Mouse (Mus musculus) forebrain, embryonic 15.5 days (tissue): ENCODE results near the gene Rpgrip1. TPM values are rescaled to one million over a fixed set of nuclear protein-coding genes. Genes with fewer than 3 reads are reported as not detected.

ENCODE experiments used
- ATAC-seq: fragments of 200-750 bp; cut with Nextera tagmentation; replicated peaks from 2 replicates; pipeline ENCODE4 v1.8.0; 2017; ENCODE audit warnings: mild to moderate bottlenecking, moderate TSS enrichment, moderate library complexity
- H3K27ac ChIP-seq: fragments of 300-500 bp; sonication (generic); replicated peaks from 2 replicates; pipeline ENCODE4 v1.5.1; 2015; ENCODE audit warnings: mild to moderate bottlenecking, inconsistent platforms
- H3K27me3 ChIP-seq: fragments of 300-500 bp; sonication (generic); 2 replicates; pipeline ENCODE4 v1.6.1; 2015; ENCODE audit warnings: inconsistent platforms
- H3K36me3 ChIP-seq: fragments of 300-500 bp; sonication (generic); 2 replicates; pipeline ENCODE4 v1.6.1; 2015; ENCODE audit warnings: mild to moderate bottlenecking, inconsistent platforms
- H3K4me1 ChIP-seq: fragments of 300-500 bp; sonication (generic); 2 replicates; pipeline ENCODE4 v1.6.1; 2015; ENCODE audit warnings: inconsistent platforms
- H3K4me2 ChIP-seq: fragments of 300-500 bp; sonication (generic); replicated peaks from 2 replicates; pipeline ENCODE4 v1.6.1; 2015; ENCODE audit warnings: mild to moderate bottlenecking, inconsistent platforms
- H3K4me3 ChIP-seq: fragments of 300-500 bp; sonication (generic); 2 replicates; pipeline ENCODE4 v1.5.1; 2015; ENCODE audit warnings: mild to moderate bottlenecking, inconsistent platforms
- H3K9ac ChIP-seq: fragments of 300-500 bp; sonication (generic); replicated peaks from 2 replicates; pipeline ENCODE4 v1.6.1; 2015; ENCODE audit warnings: mild to moderate bottlenecking, inconsistent platforms
- H3K9me3 ChIP-seq: fragments of 300-500 bp; sonication (generic); 2 replicates; pipeline ENCODE4 v1.6.1; 2016; ENCODE audit warnings: inconsistent platforms
- WGBS: fragments of 180-500 bp; shearing (Covaris S2); methylation state at CpG from one replicate; pipeline ENCODE4 v1.1.7; 2015; ENCODE audit warnings: mixed read lengths; 5-methylcytosine and 5-hydroxymethylcytosine counted together
- polyA plus RNA-seq: library from polyadenylated mRNA; unstranded; fragments of >200 nt; fragmentation: Nextera tagmentation; extraction: Ambion mirVana; gene quantifications from 2 replicates; pipeline ENCODE4 v1.2.1, GENCODE M21; 2015

Rpgrip1 gene
- polyA plus RNA-seq, 1 experiment from 2014 or later = 61.9 TPM

- Histone ChIP-seq H3K27me3 (no peaks in the 10 kb centered on the region), H3K4me3 (no peak overlapping the region), H3K9ac (no peak overlapping the region), H3K4me2 (no peak overlapping the region), H3K27ac (no peak overlapping the region), H3K4me1 (no peaks in the 10 kb centered on the region), H3K36me3 (no peaks in the 10 kb centered on the region), H3K9me3 (no peaks in the 10 kb centered on the region)
- no peak for ATAC-seq
- 95% methylated on average over 3 of the region's 3 CpGs for WGBS
Observed at GRCm38 (mm10) chr14:52124636-52125035, 14.1 kb downstream of the Rpgrip1 start.

- H3K4me1 ChIP-seq = no peaks in the 10 kb centered on the region
- no peak overlapping the region for H3K9ac ChIP-seq
- H3K4me3 ChIP-seq = no peak overlapping the region
- ATAC-seq = no peak
- H3K9me3 ChIP-seq = no peaks in the 10 kb centered on the region
- H3K27me3 ChIP-seq = no peaks in the 10 kb centered on the region
- no peak overlapping the region for H3K4me2 ChIP-seq
- H3K36me3 ChIP-seq = no peaks in the 10 kb centered on the region
- WGBS = 76% methylated on average over 5 of the region's 5 CpGs
- H3K27ac ChIP-seq = no peak overlapping the region
Observed at GRCm38 (mm10) chr14:52133584-52133983, 23.1 kb downstream of the Rpgrip1 start.

DNA sequence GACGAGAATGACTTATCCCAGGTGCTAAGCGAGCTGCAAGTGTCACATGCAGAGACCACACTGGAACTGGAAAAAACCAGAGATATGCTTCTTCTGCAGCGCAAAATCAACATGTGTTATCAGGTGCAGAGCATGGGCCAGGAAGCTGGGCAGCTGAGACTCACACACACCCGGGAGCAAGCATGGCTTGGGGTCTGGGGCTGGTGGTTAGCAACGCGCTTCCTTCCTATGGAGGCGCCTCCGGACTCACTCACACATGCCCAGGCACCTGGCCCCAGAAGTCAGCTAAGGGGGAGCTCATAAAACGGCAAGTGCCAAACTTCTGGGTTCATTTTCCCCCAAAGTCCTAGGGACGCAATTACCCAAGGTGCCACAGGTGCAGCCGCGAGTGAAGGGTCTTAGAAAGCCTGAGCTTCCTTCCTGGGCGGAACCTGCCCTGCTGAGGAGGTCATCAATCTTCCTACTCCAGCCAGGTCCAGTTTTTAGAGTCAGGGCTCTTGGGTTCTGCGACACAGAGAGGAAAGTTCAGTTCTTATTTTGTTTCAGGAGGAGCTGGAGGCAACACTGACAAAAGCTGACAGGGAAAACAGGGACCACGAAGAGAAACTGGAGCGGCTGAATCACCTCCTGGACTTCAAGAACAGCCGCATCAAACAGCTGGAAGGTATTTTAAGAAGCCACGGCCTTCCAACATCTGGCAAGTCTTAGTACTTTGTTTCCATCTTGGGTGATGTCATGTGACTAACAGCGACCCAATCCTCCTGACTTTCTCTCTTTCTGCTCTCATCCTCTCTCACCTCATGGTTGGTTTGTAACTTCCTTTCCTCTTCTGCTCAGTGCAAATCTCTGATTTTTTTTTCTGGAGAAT lies 30.3 kb downstream of the Rpgrip1 start:
- Histone ChIP-seq H3K27me3 (no peaks in the 10 kb centered on the region), H3K9ac (no peak overlapping the region), H3K27ac (no peak overlapping the region), H3K4me3 (no peak overlapping the region), H3K4me2 (no peak overlapping the region), H3K4me1 (no peaks in the 10 kb centered on the region), H3K36me3 (no peaks in the 10 kb centered on the region), H3K9me3 (no peaks in the 10 kb centered on the region)
- ATAC-seq = no peak
- 76% methylated on average over 19 of the region's 19 CpGs for WGBS

DNA sequence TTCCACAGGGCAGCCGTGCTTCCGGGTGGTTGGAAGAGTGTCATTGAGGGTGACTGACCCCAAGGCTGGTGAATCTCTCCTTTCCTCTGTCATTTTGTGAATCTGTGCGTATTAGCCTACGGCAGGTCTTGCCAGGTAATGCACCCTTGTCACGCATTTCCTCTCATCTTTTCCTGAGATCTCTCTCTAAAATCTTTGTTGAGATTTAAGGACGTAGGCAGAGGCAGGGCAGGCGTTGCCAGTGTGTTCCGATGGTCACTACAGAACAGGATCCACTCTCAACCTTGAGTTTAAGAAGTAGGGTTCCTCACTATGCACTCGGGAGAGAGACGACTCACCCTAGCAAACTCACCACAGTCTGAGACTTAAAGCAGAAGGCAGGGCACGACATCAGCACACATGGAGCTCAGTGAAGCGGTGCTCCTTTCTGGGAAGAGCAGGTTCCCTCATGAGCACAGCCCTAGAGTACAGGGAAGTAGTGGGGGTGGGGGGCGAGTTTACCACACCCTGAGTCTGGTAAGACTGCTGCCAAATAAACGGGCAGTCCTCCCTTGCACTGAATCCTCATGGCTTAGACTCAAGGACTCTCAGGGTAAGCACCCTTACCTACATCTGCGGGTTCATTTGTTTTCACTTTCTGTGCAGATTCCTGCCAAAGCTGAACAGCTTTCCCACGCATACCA lies 31.1 kb downstream of the Rpgrip1 start:
- WGBS = 78% methylated on average over 16 of the region's 16 CpGs
- ATAC-seq = no peak
- H3K27ac ChIP-seq = no peak overlapping the region

GRCm38 (mm10) chr14:52144165-52144564 lies 33.7 kb downstream of the Rpgrip1 start:
- Histone ChIP-seq H3K9ac (no peak overlapping the region), H3K4me2 (no peak overlapping the region), H3K4me3 (no peak overlapping the region), H3K36me3 (no peaks in the 10 kb centered on the region), H3K4me1 (no peaks in the 10 kb centered on the region), H3K27ac (no peak overlapping the region), H3K27me3 (no peaks in the 10 kb centered on the region), H3K9me3 (no peaks in the 10 kb centered on the region)
- 89% methylated on average over 4 of the region's 4 CpGs for WGBS
- ATAC-seq = no peak

More for the DNA sequence above, 31.1 kb downstream of the Rpgrip1 start:
- H3K9me3 ChIP-seq = no peaks in the 10 kb centered on the region
- H3K4me2 ChIP-seq = no peak overlapping the region
- no peaks in the 10 kb centered on the region for H3K36me3 ChIP-seq
- H3K4me1 ChIP-seq = no peaks in the 10 kb centered on the region
- no peak overlapping the region for H3K4me3 ChIP-seq
- no peaks in the 10 kb centered on the region for H3K27me3 ChIP-seq
- no peak overlapping the region for H3K9ac ChIP-seq

DNA sequence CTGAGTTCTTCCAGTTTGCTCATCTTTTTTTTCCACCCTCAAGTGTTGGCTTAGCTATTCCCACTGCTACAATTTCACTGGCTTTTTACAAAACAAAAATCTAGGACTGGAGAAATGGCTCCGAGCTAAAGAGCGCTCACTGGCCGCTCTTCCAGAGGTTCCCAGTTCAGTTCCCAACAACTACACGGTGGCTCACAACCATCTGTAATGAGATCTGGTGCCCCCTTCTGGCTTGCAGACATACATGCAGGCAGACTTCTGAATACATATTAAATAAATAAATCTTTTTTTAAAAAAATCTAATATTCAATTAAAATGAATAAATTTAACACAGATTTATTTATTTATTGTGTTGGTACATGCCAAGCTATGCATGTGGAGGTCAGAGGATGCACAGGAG lies 36.0 kb downstream of the Rpgrip1 start:
- no peaks in the 10 kb centered on the region for H3K9me3 ChIP-seq
- H3K27me3 ChIP-seq = peaks cover 4% of the 10 kb centered on the region; the same call in 1 of the 2 replicates
- no peaks in the 10 kb centered on the region for H3K36me3 ChIP-seq
- no peak overlapping the region for H3K9ac ChIP-seq
- no peak overlapping the region for H3K4me3 ChIP-seq
- WGBS = 62% methylated on average over 4 of the region's 4 CpGs
- H3K27ac ChIP-seq = no peak overlapping the region
- no peaks in the 10 kb centered on the region for H3K4me1 ChIP-seq
- no peak for ATAC-seq
- H3K4me2 ChIP-seq = no peak overlapping the region

DNA sequence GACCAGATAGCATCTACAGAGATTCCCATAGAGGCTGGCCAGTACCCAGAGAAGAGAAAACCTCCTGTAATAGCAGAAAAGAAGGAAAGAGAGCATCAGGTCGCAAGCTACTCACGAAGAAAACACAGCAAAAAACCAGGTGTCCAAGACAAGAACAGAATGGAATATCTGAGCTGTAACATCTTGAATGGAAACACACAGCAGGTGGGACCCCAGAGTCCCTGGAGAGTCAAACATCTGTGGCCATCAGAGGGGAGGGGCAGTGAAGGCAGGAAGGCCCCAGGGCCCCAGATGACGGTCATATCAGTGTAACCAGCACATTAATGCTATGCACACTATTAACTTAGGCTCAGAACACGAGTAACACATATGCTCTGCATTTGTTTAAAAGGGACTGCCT lies 39.4 kb downstream of the Rpgrip1 start:
- H3K27ac ChIP-seq = no peak overlapping the region
- WGBS = 77% methylated on average over 4 of the region's 4 CpGs
- no peak overlapping the region for H3K4me2 ChIP-seq
- H3K4me3 ChIP-seq = no peak overlapping the region
- H3K36me3 ChIP-seq = no peaks in the 10 kb centered on the region
- no peaks in the 10 kb centered on the region for H3K9me3 ChIP-seq
- H3K27me3 ChIP-seq = peaks cover 4% of the 10 kb centered on the region; the same call in 1 of the 2 replicates
- H3K4me1 ChIP-seq = peaks cover 13% of the 10 kb centered on the region
- no peak for ATAC-seq
- H3K9ac ChIP-seq = no peak overlapping the region

DNA sequence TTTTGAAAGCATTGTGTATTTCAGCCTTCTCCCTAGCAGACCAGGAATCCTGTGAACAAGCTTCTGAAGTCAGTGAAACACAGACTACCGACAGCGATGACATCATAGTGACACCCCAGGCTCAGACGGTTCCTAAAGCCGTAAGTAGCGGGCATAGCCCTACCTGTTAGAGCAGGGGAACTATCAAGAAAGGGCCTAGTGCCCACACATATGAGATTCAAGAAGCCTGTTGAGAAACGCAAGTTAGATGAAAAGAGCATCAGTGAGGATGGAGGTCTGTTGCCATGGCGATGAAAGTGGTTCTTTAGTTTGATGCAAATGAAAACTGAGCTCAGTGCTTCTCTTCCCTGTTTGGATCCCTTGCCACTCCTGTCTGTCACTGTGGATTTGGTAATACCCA lies 41.7 kb downstream of the Rpgrip1 start:
- peak; percentile 88 for ATAC-seq
- Histone ChIP-seq H3K27me3 (peaks cover 4% of the 10 kb centered on the region; the same call in 1 of the 2 replicates), H3K4me1 (peaks cover 13% of the 10 kb centered on the region), H3K4me2 (peak overlapping the region; percentile 30), H3K27ac (0 out of 2 replicates have a peak overlapping the region, but pooled peaks have one; percentile 45), H3K4me3 (peak overlapping the region; percentile 13; the same call in 1 of the 2 replicates), H3K36me3 (no peaks in the 10 kb centered on the region), H3K9ac (no peak overlapping the region), H3K9me3 (no peaks in the 10 kb centered on the region)
- WGBS = 12% methylated on average over 7 of the region's 7 CpGs

- Histone ChIP-seq H3K4me3 (no peak overlapping the region), H3K9me3 (no peaks in the 10 kb centered on the region), H3K36me3 (no peaks in the 10 kb centered on the region), H3K27me3 (peaks cover 4% of the 10 kb centered on the region; the same call in 1 of the 2 replicates), H3K4me1 (peaks cover 13% of the 10 kb centered on the region), H3K9ac (no peak overlapping the region), H3K4me2 (peak overlapping the region; percentile 30), H3K27ac (no peak overlapping the region)
- 13% methylated on average over 3 of the region's 3 CpGs for WGBS
- peak; percentile 45 for ATAC-seq
Observed at GRCm38 (mm10) chr14:52152613-52153012, 42.1 kb downstream of the Rpgrip1 start.

DNA sequence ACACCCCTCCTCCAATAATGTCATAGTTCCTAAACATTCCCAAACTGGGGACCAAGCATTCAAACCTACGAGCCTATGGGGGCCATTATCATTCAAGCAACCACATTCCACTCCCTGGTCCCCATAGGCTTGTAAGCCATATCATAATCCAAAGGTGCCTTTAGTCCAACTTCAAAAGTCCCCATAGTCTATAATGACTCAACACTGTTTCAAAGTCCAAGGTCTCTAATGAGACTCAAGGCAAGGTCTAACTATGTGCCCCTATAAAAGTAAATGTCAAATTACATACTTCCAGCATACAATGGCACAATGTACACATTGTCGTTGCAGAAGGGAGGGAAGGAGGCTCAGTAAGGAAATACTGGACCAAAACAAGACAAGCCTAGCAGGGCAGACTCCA lies 44.5 kb downstream of the Rpgrip1 start:
- H3K4me3 ChIP-seq = no peak overlapping the region
- no peak overlapping the region for H3K9ac ChIP-seq
- H3K27ac ChIP-seq = no peak overlapping the region
- WGBS = 90% methylated on average over 2 of the region's 2 CpGs
- peaks cover 4% of the 10 kb centered on the region; the same call in 1 of the 2 replicates for H3K27me3 ChIP-seq
- ATAC-seq = no peak
- H3K36me3 ChIP-seq = peaks cover 19% of the 10 kb centered on the region
- H3K4me2 ChIP-seq = no peak overlapping the region
- H3K9me3 ChIP-seq = no peaks in the 10 kb centered on the region
- peaks cover 13% of the 10 kb centered on the region for H3K4me1 ChIP-seq

DNA sequence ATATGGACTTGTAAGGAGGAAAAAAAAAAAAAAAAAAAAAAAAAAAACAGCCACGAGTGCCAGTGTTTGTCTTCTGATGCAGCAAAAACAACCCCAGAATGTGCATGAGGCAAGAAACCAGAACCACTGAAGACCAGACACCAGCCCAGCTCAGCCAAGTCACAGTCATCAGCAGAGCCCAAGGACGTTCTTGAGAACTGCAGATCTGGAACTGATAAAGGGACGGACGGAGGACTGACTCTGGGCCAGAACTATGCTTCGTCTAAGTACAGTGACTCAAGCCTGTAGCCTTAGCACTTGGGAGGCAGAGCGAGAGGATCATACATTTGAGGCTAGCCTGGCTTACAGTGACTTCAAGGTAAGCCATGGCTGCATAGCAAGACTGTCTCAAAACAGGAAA lies 50.4 kb downstream of the Rpgrip1 start:
- no peak for ATAC-seq
- no peaks in the 10 kb centered on the region for H3K27me3 ChIP-seq
- H3K9me3 ChIP-seq = no peaks in the 10 kb centered on the region
- 87% methylated on average over 6 of the region's 6 CpGs for WGBS
- peaks cover 74% of the 10 kb centered on the region for H3K36me3 ChIP-seq
- no peak overlapping the region for H3K27ac ChIP-seq
- no peak overlapping the region for H3K4me2 ChIP-seq
- no peak overlapping the region for H3K9ac ChIP-seq
- no peak overlapping the region for H3K4me3 ChIP-seq
- no peaks in the 10 kb centered on the region for H3K4me1 ChIP-seq

DNA sequence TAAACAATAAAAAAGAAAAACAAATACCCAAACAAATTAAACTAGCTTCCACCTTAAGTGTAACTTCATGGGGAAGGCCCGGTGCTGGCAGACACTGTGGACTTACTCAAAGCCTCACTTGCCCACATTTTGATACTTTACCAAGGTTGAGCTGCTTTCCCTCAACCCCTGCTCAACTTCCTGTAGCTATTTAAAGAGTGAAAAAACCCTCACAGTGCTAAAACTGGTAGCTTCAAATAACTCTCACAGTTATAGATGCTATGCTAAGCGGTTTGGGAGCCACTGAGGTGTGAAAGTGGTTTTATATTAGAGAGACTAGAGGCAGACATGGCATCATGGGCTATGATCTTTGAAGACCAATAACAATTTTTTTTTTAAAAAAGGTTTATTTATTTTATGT lies 56.1 kb downstream of the Rpgrip1 start:
- peaks cover 75% of the 10 kb centered on the region for H3K36me3 ChIP-seq
- no peak for ATAC-seq
- WGBS = 89% methylated on average over 2 of the region's 2 CpGs

More for the DNA sequence above, 56.1 kb downstream of the Rpgrip1 start:
- Histone ChIP-seq H3K27me3 (no peaks in the 10 kb centered on the region), H3K4me3 (no peak overlapping the region), H3K4me2 (no peak overlapping the region), H3K4me1 (no peaks in the 10 kb centered on the region), H3K9ac (no peak overlapping the region), H3K9me3 (no peaks in the 10 kb centered on the region), H3K27ac (no peak overlapping the region)
